Mouse (Mus musculus): ENCODE results near the gene Pik3r6. TPM values are rescaled to one million over a fixed set of nuclear protein-coding genes. Genes with fewer than 3 reads are reported as not detected.
A peak's percentile ranks its signal among the peaks of the same experiment; 100 is the strongest.

The Pik3r6 gene
- polyA plus RNA-seq, 1 experiment, result 1.7 TPM

GRCm38 (mm10) chr11:68500949-68501350 lies 1.9 kb upstream of the Pik3r6 start:
- Histone ChIP-seq H3K27ac (replicated peaks; ENCODE audit: low read depth, low read length) (no peak overlapping the region), H3K4me3 (ENCODE audit: insufficient read depth, low read depth, low read length) (no peak overlapping the region), H3K4me1 (ENCODE audit: control insufficient read depth, insufficient read depth, insufficient read length, low read length) (peaks cover 10% of the 10 kb centered on the region; the same call in 1 of the 2 replicates)

- H3K4me1 ChIP-seq (ENCODE audit: control insufficient read depth, insufficient read depth, insufficient read length, low read length), result peaks cover 10% of the 10 kb centered on the region; the same call in 1 of the 2 replicates
- H3K4me3 ChIP-seq (ENCODE audit: insufficient read depth, low read depth, low read length), result no peak overlapping the region
- peak overlapping the region; percentile 11; the same call in 1 of the 2 replicates for H3K27ac ChIP-seq (replicated peaks; ENCODE audit: low read depth, low read length)
Observed at GRCm38 (mm10) chr11:68502408-68502807, 411 bp upstream of the Pik3r6 start.

- Histone ChIP-seq H3K4me3 (ENCODE audit: insufficient read depth, low read depth, low read length) (peak overlapping the region; percentile 73), H3K27ac (replicated peaks; ENCODE audit: low read depth, low read length) (no peak overlapping the region), H3K4me1 (ENCODE audit: control insufficient read depth, insufficient read depth, insufficient read length, low read length) (peaks cover 10% of the 10 kb centered on the region; the same call in 1 of the 2 replicates)
Observed at GRCm38 (mm10) chr11:68504913-68505312, 2.1 kb downstream of the Pik3r6 start.

GRCm38 (mm10) chr11:68507246-68507645 lies 4.4 kb downstream of the Pik3r6 start:
- Histone ChIP-seq H3K4me1 (ENCODE audit: control insufficient read depth, insufficient read depth, insufficient read length, low read length) (peaks cover 8% of the 10 kb centered on the region; the same call in 1 of the 2 replicates), H3K27ac (replicated peaks; ENCODE audit: low read depth, low read length) (no peak overlapping the region), H3K4me3 (ENCODE audit: insufficient read depth, low read depth, low read length) (no peak overlapping the region)

- Histone ChIP-seq H3K4me3 (ENCODE audit: insufficient read depth, low read depth, low read length) (no peak overlapping the region), H3K27ac (replicated peaks; ENCODE audit: low read depth, low read length) (no peak overlapping the region), H3K4me1 (ENCODE audit: control insufficient read depth, insufficient read depth, insufficient read length, low read length) (peaks cover 3% of the 10 kb centered on the region; the same call in 1 of the 2 replicates)
Observed at GRCm38 (mm10) chr11:68508619-68509018, 5.8 kb downstream of the Pik3r6 start.

- peaks cover 3% of the 10 kb centered on the region; the same call in 1 of the 2 replicates for H3K4me1 ChIP-seq (ENCODE audit: control insufficient read depth, insufficient read depth, insufficient read length, low read length)
- H3K4me3 ChIP-seq (ENCODE audit: insufficient read depth, low read depth, low read length), result no peak overlapping the region
- H3K27ac ChIP-seq (replicated peaks; ENCODE audit: low read depth, low read length), result no peak overlapping the region
Observed at GRCm38 (mm10) chr11:68509194-68509593, 6.4 kb downstream of the Pik3r6 start.

- no peak overlapping the region for H3K27ac ChIP-seq (replicated peaks; ENCODE audit: low read depth, low read length)
- no peak overlapping the region for H3K4me3 ChIP-seq (ENCODE audit: insufficient read depth, low read depth, low read length)
- H3K4me1 ChIP-seq (ENCODE audit: control insufficient read depth, insufficient read depth, insufficient read length, low read length), result no peaks in the 10 kb centered on the region
Observed at GRCm38 (mm10) chr11:68513969-68514368, 11.2 kb downstream of the Pik3r6 start.

- 0 out of 2 replicates have a peak, but pooled peaks cover 3% of the 10 kb centered on the region for H3K4me1 ChIP-seq (ENCODE audit: control insufficient read depth, insufficient read depth, insufficient read length, low read length)
- no peak overlapping the region for H3K4me3 ChIP-seq (ENCODE audit: insufficient read depth, low read depth, low read length)
Observed at GRCm38 (mm10) chr11:68519362-68519761, 16.5 kb downstream of the Pik3r6 start.

GRCm38 (mm10) chr11:68519815-68520214 lies 17.0 kb downstream of the Pik3r6 start:
- Histone ChIP-seq H3K27ac (replicated peaks; ENCODE audit: low read depth, low read length) (no peak overlapping the region), H3K4me1 (ENCODE audit: control insufficient read depth, insufficient read depth, insufficient read length, low read length) (0 out of 2 replicates have a peak, but pooled peaks cover 3% of the 10 kb centered on the region), H3K4me3 (ENCODE audit: insufficient read depth, low read depth, low read length) (no peak overlapping the region)

More at GRCm38 (mm10) chr11:68519362-68519761, 16.5 kb downstream of the Pik3r6 start:
- H3K27ac ChIP-seq (replicated peaks; ENCODE audit: low read depth, low read length), result no peak overlapping the region

GRCm38 (mm10) chr11:68520439-68520838 lies 17.6 kb downstream of the Pik3r6 start:
- Histone ChIP-seq H3K4me3 (ENCODE audit: insufficient read depth, low read depth, low read length) (no peak overlapping the region), H3K4me1 (ENCODE audit: control insufficient read depth, insufficient read depth, insufficient read length, low read length) (0 out of 2 replicates have a peak, but pooled peaks cover 3% of the 10 kb centered on the region), H3K27ac (replicated peaks; ENCODE audit: low read depth, low read length) (no peak overlapping the region)

- H3K27ac ChIP-seq (replicated peaks; ENCODE audit: low read depth, low read length), result no peak overlapping the region
- H3K4me1 ChIP-seq (ENCODE audit: control insufficient read depth, insufficient read depth, insufficient read length, low read length), result 0 out of 2 replicates have a peak, but pooled peaks cover 3% of the 10 kb centered on the region
- no peak overlapping the region for H3K4me3 ChIP-seq (ENCODE audit: insufficient read depth, low read depth, low read length)
Observed at GRCm38 (mm10) chr11:68521352-68521751, 18.5 kb downstream of the Pik3r6 start.

- no peak overlapping the region for H3K4me3 ChIP-seq (ENCODE audit: insufficient read depth, low read depth, low read length)
- no peak overlapping the region for H3K27ac ChIP-seq (replicated peaks; ENCODE audit: low read depth, low read length)
- 0 out of 2 replicates have a peak, but pooled peaks cover 3% of the 10 kb centered on the region for H3K4me1 ChIP-seq (ENCODE audit: control insufficient read depth, insufficient read depth, insufficient read length, low read length)
Observed at GRCm38 (mm10) chr11:68526441-68526840, 23.6 kb downstream of the Pik3r6 start.

- Histone ChIP-seq H3K4me3 (ENCODE audit: insufficient read depth, low read depth, low read length) (no peak overlapping the region), H3K27ac (replicated peaks; ENCODE audit: low read depth, low read length) (no peak overlapping the region), H3K4me1 (ENCODE audit: control insufficient read depth, insufficient read depth, insufficient read length, low read length) (no peaks in the 10 kb centered on the region)
Observed at GRCm38 (mm10) chr11:68531066-68531806, 28.4 kb downstream of the Pik3r6 start.

GRCm38 (mm10) chr11:68531941-68532535 lies 29.2 kb downstream of the Pik3r6 start:
- no peaks in the 10 kb centered on the region for H3K4me1 ChIP-seq (ENCODE audit: control insufficient read depth, insufficient read depth, insufficient read length, low read length)
- no peak overlapping the region for H3K4me3 ChIP-seq (ENCODE audit: insufficient read depth, low read depth, low read length)
- H3K27ac ChIP-seq (replicated peaks; ENCODE audit: low read depth, low read length), result no peak overlapping the region

GRCm38 (mm10) chr11:68532773-68533172 lies 30.0 kb downstream of the Pik3r6 start:
- no peak overlapping the region for H3K4me3 ChIP-seq (ENCODE audit: insufficient read depth, low read depth, low read length)
- no peaks in the 10 kb centered on the region for H3K4me1 ChIP-seq (ENCODE audit: control insufficient read depth, insufficient read depth, insufficient read length, low read length)
- no peak overlapping the region for H3K27ac ChIP-seq (replicated peaks; ENCODE audit: low read depth, low read length)

Measured in brown adipose tissue, adult 24 weeks (tissue).